Mouse (Mus musculus) heart, adult 2 months (tissue): ENCODE results near the gene Slc25a10.

Experiments
- CTCF ChIP-seq: fragments of 200-600 bp; IDR thresholded peaks from 2 replicates; pipeline ENCODE4 v1.8.1; 2022; ENCODE audit warnings: antibody characterized with exemption, mild to moderate bottlenecking, moderate library complexity
- POLR2A ChIP-seq: fragments of 200-500 bp; IDR thresholded peaks from 2 replicates; pipeline ENCODE4 v1.6.1; 2011; ENCODE audit warnings: mild to moderate bottlenecking, low read depth, low read length, control low read depth; ENCODE audit not compliant: insufficient read depth

DNA sequence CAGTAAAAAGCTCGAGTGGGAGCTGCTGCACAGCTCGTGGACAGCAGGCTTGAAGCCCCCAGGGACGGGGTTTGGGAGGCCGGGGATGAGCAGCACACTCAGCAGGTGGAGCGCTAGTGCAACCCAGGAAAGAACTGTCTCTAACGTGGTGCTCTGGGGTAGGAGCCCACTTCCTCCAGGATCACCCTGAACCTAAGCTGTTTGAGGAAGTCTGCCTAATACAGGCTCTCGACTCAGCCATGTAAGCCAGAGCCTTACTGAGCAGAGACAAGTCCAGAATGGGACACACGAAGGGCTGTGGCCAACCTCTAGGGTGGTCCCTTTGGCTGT lies 47.3 kb downstream of the Slc25a10 start:
- TF ChIP-seq POLR2A (no peak), CTCF (no peak)
